In genomic region chr6:122560427-122560826, GRCm38 (mm10) we compare ENCODE assay signal across 1 mouse cellular context.
A peak's percentile ranks its signal among the peaks of the same experiment; 100 is the strongest.
TF ChIP-seq lines count a peak whose summit lies in the region.

No protein-coding gene starts in this region.

TF ChIP-seq in MEL, 35 proteins besides CTCF, POLR2A, EP300 and RAD21 (continued from another document):
- TF ChIP-seq UBTF (IDR thresholded peaks at IDR 0.05; ENCODE audit: borderline replicate concordance, insufficient read depth, low read depth, low read length): no peak
- TF ChIP-seq ELF1 (IDR thresholded peaks at IDR 0.05; ENCODE audit: low read depth, low read length): peak; percentile 93
- TF ChIP-seq HCFC1 (IDR thresholded peaks at IDR 0.05; ENCODE audit: low read depth, low read length): peak; percentile 40; the same call in 1 of the 2 replicates
- TF ChIP-seq MAZ (IDR thresholded peaks at IDR 0.05; ENCODE audit: low read depth, low read length): 0 out of 2 replicates have a peak, but pooled peaks have one; percentile 21
- no peak for TF ChIP-seq TBP (IDR thresholded peaks at IDR 0.05; ENCODE audit: low read depth, low read length)
- no peak for TF ChIP-seq CHD2 (IDR thresholded peaks at IDR 0.05; ENCODE audit: low read length)
- TF ChIP-seq SIN3A (IDR thresholded peaks at IDR 0.05; ENCODE audit: low read length): peak; percentile 62
- TF ChIP-seq MAX (IDR thresholded peaks at IDR 0.05; ENCODE audit: low read length): peak; percentile 24
- TF ChIP-seq POLR2AphosphoS5 (IDR thresholded peaks at IDR 0.05; ENCODE audit: borderline replicate concordance, low read depth, low read length): no peak
- peak; percentile 67 for TF ChIP-seq MXI1 (IDR thresholded peaks at IDR 0.05; ENCODE audit: low read depth, low read length)
- TF ChIP-seq ZKSCAN1 (IDR thresholded peaks at IDR 0.05; ENCODE audit: low read depth, low read length): no peak
- TF ChIP-seq MYC (IDR thresholded peaks at IDR 0.05; ENCODE audit: low read depth, low read length): peak; percentile 87
- TF ChIP-seq GABPA (IDR thresholded peaks at IDR 0.05; ENCODE audit: low read depth, low read length): no peak
- TF ChIP-seq POLR2AphosphoS2 (IDR thresholded peaks at IDR 0.05; ENCODE audit: low read length): no peak
- no peak for TF ChIP-seq MAFK (IDR thresholded peaks at IDR 0.05; ENCODE audit: borderline replicate concordance, low read depth, low read length)
- no peak for TF ChIP-seq CHD1 (IDR thresholded peaks at IDR 0.05; ENCODE audit: low read depth, low read length)
- no peak for TF ChIP-seq USF1 (IDR thresholded peaks at IDR 0.05; ENCODE audit: low read depth, low read length)
- no peak for TF ChIP-seq ZMIZ1 (IDR thresholded peaks at IDR 0.05; ENCODE audit: low read depth, low read length)
- TF ChIP-seq SMC3 (IDR thresholded peaks at IDR 0.05; ENCODE audit: low read depth, low read length): peak; percentile 65
- TF ChIP-seq BHLHE40 (IDR thresholded peaks at IDR 0.05; ENCODE audit: borderline replicate concordance, low read depth, low read length): no peak
- peak; percentile 37 for TF ChIP-seq ZC3H11A (IDR thresholded peaks at IDR 0.05; ENCODE audit: low read depth, low read length)
- no peak for TF ChIP-seq NELFE (IDR thresholded peaks at IDR 0.05; ENCODE audit: low read depth, low read length)
- peak; percentile 43; the same call in 1 of the 2 replicates for TF ChIP-seq NRF1 (IDR thresholded peaks at IDR 0.05; ENCODE audit: insufficient read depth, low read depth, low read length, poor library complexity, severe bottlenecking)
- no peak for TF ChIP-seq JUND (IDR thresholded peaks at IDR 0.05; ENCODE audit: low read depth, low read length)
- no peak; the same call in 1 of the 2 replicates for TF ChIP-seq KAT2A (conservative IDR thresholded peaks at IDR 0.05; ENCODE audit: low read depth, low read length)
- no peak for TF ChIP-seq E2F4 (IDR thresholded peaks at IDR 0.05; ENCODE audit: borderline replicate concordance, low read depth, low read length)
